Mouse (Mus musculus): ENCODE measurements around the gene Brca1. TPM values are rescaled to one million over a fixed set of nuclear protein-coding genes. Genes with fewer than 3 reads are reported as not detected.
A peak's percentile ranks its signal among the peaks of the same experiment; 100 is the strongest.
"Not testable (repeated sequence)": the region's sequence is repeated elsewhere in the genome, so short reads cannot be mapped to it uniquely, and the experiment has no call there.

The Brca1 gene
- polyA plus RNA-seq, 1 experiment from 2014 or later = 14.9 TPM

DNA sequence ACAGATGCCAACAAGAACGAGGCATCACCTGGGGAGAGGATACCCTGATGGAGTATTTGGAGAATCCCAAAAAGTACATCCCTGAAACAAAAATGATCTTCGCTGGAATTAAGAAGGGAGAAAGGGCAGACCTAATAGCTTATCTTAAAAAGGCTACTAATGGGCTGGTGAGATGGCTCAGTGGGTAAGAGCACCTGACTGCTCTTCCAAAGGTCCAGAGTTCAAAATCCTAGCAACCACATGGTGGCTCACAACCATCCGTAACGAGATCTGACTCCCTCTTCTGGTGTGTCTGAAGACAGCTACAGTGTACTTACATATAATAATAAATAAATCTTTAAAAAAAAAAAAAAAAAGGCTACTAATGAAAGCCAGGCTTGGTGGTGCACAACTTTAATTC is 75.4 kb downstream of the Brca1 start:
- not testable (repeated sequence) for H3K9me3 ChIP-seq; H3K4me3 ChIP-seq; H3K36me3 ChIP-seq; H3K27me3 ChIP-seq (ENCODE audit: insufficient read depth, poor library complexity, severe bottlenecking); H3K27ac ChIP-seq; DNase-seq (ENCODE audit: low spot score)
- WGBS = 90% methylated on average over 4 of the region's 4 CpGs
- peaks cover 55% of the 10 kb centered on the region for H3K4me1 ChIP-seq

DNA sequence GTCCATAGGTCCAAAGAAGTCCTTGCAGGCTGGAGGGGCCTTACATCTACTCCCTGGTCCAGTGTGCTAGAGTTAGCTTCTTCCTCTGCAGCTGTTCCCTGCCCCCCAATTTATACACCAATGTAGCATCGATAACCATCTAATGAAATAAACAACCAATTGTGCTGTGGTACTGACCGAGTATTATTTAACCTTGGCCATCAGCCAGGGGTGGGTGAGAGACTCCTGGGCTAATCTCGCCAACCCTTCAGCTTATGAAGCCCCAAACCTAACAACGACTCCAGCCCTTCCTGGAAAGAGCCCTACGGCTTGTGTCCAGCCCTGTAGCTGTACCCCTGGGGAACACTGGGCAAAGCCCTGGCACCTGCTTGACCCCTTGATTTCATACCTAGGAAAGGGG is 77.5 kb downstream of the Brca1 start:
- Histone ChIP-seq H3K4me1 (peaks cover 51% of the 10 kb centered on the region), H3K36me3 (peaks cover 8% of the 10 kb centered on the region), H3K4me3 (no peak overlapping the region), H3K27ac (no peak overlapping the region), H3K9me3 (no peaks in the 10 kb centered on the region), H3K27me3 (ENCODE audit: insufficient read depth, poor library complexity, severe bottlenecking) (0 out of 2 replicates have a peak, but pooled peaks cover 4% of the 10 kb centered on the region)
- DNase-seq (ENCODE audit: low spot score) = no peak
- 64% methylated on average over 5 of the region's 5 CpGs for WGBS

DNA sequence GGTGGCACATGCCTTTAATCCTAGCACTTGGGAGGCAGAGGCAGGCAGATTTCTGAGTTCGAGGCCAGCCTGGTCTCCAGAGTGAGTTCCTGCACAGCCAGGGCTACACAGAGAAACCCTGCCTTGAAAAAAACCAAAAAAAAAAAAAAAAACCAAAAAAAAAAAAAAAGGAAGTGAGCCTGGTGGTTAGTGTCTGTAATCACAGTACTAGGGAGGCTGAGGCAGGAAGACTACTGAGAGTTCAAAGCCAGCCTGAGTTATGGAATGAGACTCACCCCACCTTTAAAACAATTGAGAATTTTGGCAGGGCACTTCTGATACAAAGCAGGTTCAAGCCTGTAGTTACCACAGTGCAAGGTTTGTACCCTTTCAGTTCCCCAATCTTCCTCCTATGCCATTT is 78.1 kb downstream of the Brca1 start:
- not testable (repeated sequence) for H3K36me3 ChIP-seq; H3K27ac ChIP-seq; DNase-seq (ENCODE audit: low spot score); H3K27me3 ChIP-seq (ENCODE audit: insufficient read depth, poor library complexity, severe bottlenecking); H3K9me3 ChIP-seq; H3K4me3 ChIP-seq
- peaks cover 50% of the 10 kb centered on the region for H3K4me1 ChIP-seq
- WGBS = 68% methylated on average over 1 of the region's 1 CpGs

DNA sequence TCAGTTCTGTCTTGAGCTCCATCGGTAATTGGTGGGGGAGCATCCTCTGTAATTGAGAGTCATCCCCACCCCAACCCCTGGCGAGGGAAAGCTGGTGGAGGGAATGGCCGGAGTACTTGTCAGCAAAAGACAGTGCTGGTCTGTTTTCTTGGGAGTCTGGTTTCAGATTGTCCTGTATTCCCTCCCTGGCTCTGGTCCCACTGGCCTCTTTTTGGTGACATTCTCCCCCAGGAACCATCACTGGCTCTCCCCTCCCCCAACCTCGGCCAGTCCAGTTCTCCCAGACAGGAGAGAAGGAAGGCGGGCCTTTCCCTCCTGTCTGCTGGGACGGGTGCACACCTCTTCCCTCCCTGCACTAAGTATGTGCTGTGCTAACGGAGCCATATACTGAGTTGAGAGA is 79.4 kb downstream of the Brca1 start:
- Histone ChIP-seq H3K36me3 (peaks cover 8% of the 10 kb centered on the region), H3K4me1 (peaks cover 55% of the 10 kb centered on the region), H3K27me3 (ENCODE audit: insufficient read depth, poor library complexity, severe bottlenecking) (0 out of 2 replicates have a peak, but pooled peaks cover 4% of the 10 kb centered on the region), H3K9me3 (no peaks in the 10 kb centered on the region), H3K27ac (no peak overlapping the region), H3K4me3 (no peak overlapping the region)
- 37% methylated on average over 7 of the region's 7 CpGs for WGBS
- DNase-seq (ENCODE audit: low spot score) = no peak

DNA sequence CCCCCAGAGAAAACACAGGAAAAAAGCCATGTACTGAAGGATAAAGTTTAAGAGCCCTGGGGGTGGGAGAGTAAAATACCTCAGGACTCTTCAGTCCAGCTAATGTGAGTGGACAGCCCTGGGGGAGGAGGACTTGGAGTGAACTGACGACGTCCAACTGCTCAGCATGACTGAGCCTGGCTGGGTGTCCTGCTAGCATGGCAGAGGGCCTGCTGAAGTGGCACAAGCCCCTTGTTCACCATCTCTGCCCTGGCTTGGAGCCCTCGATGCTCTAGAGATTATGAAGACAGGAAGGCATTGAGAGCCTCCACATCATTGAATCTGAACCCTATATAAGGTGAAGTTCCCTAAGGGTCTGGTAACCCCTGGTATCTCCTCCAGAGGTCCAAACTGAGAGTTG is 79.8 kb downstream of the Brca1 start:
- H3K27ac ChIP-seq = no peak overlapping the region
- no peak overlapping the region for H3K4me3 ChIP-seq
- WGBS = 47% methylated on average over 3 of the region's 3 CpGs
- no peaks in the 10 kb centered on the region for H3K9me3 ChIP-seq
- DNase-seq (ENCODE audit: low spot score) = no peak
- H3K4me1 ChIP-seq = peaks cover 54% of the 10 kb centered on the region
- peaks cover 8% of the 10 kb centered on the region for H3K36me3 ChIP-seq
- 0 out of 2 replicates have a peak, but pooled peaks cover 4% of the 10 kb centered on the region for H3K27me3 ChIP-seq (ENCODE audit: insufficient read depth, poor library complexity, severe bottlenecking)

DNA sequence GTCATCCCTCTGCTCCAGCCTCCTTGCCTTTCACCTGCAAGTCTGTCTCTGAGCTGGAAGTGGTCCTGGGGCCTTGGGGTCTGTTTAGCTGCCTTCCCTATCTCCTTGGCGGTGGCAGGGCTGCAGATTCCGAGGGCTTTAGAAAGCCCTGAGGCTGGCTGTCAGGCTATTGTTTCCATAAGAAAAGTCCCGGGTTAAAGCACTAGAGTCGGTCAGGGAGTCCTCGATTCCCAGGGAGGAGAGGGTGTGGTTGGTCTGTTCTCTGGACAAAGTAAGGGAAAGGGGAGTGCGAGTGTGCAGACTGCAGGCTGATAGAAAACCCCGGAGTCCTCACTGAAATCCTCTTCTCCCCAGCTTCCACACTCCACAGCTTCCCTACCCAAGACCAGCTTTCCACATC is 81.5 kb downstream of the Brca1 start:
- 24% methylated on average over 7 of the region's 7 CpGs for WGBS
- peak overlapping the region; percentile 36; the same call in 1 of the 2 replicates for H3K27ac ChIP-seq
- H3K9me3 ChIP-seq = no peaks in the 10 kb centered on the region
- peak overlapping the region; percentile 22; the same call in 1 of the 2 replicates for H3K4me3 ChIP-seq
- no peak for DNase-seq (ENCODE audit: low spot score)
- peaks cover 62% of the 10 kb centered on the region for H3K4me1 ChIP-seq
- 0 out of 2 replicates have a peak, but pooled peaks cover 4% of the 10 kb centered on the region for H3K27me3 ChIP-seq (ENCODE audit: insufficient read depth, poor library complexity, severe bottlenecking)
- H3K36me3 ChIP-seq = peaks cover 8% of the 10 kb centered on the region

DNA sequence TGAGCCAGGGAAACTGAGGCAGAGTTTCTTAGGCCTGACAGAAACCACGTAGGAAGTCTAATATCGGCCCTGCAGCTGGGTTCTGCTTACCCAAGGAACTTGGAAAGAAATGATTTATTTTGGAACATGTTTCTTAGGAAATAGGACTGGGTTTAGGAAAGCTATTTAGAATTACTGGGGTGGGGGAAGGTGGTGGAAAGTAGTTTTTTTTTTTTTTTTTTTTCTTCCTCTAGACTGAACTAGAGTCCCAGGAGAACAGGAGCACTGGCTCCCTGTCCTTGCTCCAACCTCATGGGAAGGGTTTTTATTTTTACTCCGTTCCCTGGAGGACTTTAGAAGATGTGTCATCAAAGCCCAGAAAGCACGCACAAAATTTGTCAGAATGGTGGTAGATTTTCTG is 82.6 kb downstream of the Brca1 start:
- peaks cover 8% of the 10 kb centered on the region for H3K36me3 ChIP-seq
- 59% methylated on average over 4 of the region's 4 CpGs for WGBS
- DNase-seq (ENCODE audit: low spot score) = no peak
- H3K27ac ChIP-seq = peak overlapping the region; percentile 95; the same call in 1 of the 2 replicates
- 0 out of 2 replicates have a peak, but pooled peaks cover 4% of the 10 kb centered on the region for H3K27me3 ChIP-seq (ENCODE audit: insufficient read depth, poor library complexity, severe bottlenecking)
- peak overlapping the region; percentile 95 for H3K4me3 ChIP-seq
- H3K4me1 ChIP-seq = peaks cover 73% of the 10 kb centered on the region
- no peaks in the 10 kb centered on the region for H3K9me3 ChIP-seq

DNA sequence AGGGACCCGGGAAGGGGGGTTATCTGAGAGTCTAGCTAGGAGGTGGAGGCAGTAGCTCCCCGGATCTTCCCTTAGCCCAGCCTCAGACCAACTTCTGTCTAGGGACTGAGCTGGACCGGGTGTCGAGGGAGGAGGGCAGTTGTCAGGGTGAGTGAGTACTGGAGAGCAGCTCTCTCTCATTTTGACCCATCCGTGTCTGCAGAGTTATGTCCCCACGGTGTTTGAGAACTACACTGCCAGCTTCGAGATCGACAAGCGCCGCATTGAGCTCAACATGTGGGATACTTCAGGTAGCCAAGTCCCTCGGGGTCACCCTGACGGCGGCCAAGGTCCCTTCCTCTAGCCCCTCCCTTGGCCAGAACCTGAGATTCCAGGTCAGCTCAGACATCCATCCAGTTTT is 83.0 kb downstream of the Brca1 start:
- H3K36me3 ChIP-seq = peaks cover 8% of the 10 kb centered on the region
- 0 out of 2 replicates have a peak, but pooled peaks cover 4% of the 10 kb centered on the region for H3K27me3 ChIP-seq (ENCODE audit: insufficient read depth, poor library complexity, severe bottlenecking)
- DNase-seq (ENCODE audit: low spot score) = no peak
- 5% methylated on average over 13 of the region's 13 CpGs for whole genome bisulfite sequencing
- no peaks in the 10 kb centered on the region for H3K9me3 ChIP-seq
- H3K4me3 ChIP-seq = peak overlapping the region; percentile 95
- H3K4me1 ChIP-seq = peaks cover 77% of the 10 kb centered on the region
- H3K27ac ChIP-seq = peak overlapping the region; percentile 95

DNA sequence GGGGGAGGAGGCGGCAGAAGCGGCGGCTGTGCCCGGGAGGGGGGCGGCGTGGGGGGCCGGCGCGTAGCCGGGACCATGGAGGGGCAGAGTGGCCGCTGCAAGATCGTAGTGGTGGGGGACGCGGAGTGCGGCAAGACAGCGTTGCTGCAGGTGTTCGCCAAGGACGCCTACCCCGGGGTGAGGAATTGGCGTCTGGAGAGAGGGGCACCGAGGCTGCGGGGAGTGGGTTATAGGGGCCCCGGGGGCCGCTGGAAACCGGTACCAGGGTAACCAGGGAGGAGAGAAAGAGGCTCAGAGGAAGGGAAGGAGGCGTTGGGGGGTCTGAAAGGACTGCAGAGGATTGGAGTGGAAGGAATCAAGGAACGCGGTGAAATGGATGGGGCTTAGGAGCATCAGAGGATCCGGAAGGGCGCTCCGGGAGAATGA is 83.5 kb downstream of the Brca1 start:
- Histone ChIP-seq H3K36me3 (peaks cover 8% of the 10 kb centered on the region), H3K9me3 (no peaks in the 10 kb centered on the region), H3K27me3 (ENCODE audit: insufficient read depth, poor library complexity, severe bottlenecking) (0 out of 2 replicates have a peak, but pooled peaks cover 4% of the 10 kb centered on the region), H3K4me1 (peaks cover 81% of the 10 kb centered on the region), H3K27ac (peak overlapping the region; percentile 95), H3K4me3 (peak overlapping the region; percentile 95)
- WGBS = under 1% methylated on average over 30 of the region's 31 CpGs
- no peak for DNase-seq (ENCODE audit: low spot score)

DNA sequence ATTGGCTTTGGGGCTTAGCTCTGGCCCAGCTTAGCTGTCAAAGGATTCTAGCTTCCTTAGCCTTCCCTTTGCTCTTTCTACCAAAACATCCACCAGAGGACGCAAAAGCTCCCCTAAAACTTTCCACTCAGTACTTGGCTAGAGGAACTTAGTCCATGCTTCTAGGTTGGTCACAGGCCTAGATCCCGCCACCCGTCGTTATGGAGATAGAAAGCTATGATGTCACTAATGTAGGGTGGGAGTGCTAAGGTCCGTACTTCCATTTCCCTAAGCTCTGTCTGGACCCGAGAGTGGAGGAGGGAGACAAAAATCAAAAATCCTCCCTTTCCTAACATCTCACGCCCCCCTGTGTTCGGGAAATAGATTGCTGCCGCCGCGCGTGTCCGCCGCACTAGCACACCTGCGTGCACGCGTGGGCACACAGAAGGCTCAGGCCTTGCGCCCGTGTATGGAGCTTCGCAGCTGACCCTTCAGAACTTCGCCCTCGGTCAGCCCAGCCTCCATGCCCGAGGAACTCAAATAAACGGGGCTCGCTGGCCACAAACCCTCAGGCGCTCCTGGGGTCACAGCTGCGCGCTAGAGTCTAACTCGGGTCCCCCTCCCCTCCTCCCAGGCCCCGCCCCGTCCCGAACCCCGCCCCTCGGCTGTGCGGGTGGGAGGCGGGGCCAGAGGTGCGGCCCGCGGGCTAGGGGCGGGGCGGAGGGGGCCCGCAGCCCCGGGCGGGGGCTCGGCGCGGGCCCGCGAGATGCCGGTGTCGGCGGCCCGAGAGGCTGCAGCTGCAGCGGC is 84.1 kb downstream of the Brca1 start:
- peak; percentile 87 for DNase-seq (ENCODE audit: low spot score)
- Histone ChIP-seq H3K27ac (peak overlapping the region; percentile 95), H3K4me1 (peaks cover 83% of the 10 kb centered on the region), H3K27me3 (ENCODE audit: insufficient read depth, poor library complexity, severe bottlenecking) (0 out of 2 replicates have a peak, but pooled peaks cover 4% of the 10 kb centered on the region), H3K9me3 (no peaks in the 10 kb centered on the region), H3K4me3 (peak overlapping the region; percentile 95), H3K36me3 (peaks cover 8% of the 10 kb centered on the region)
- under 1% methylated on average over 54 of the region's 54 CpGs for WGBS

DNA sequence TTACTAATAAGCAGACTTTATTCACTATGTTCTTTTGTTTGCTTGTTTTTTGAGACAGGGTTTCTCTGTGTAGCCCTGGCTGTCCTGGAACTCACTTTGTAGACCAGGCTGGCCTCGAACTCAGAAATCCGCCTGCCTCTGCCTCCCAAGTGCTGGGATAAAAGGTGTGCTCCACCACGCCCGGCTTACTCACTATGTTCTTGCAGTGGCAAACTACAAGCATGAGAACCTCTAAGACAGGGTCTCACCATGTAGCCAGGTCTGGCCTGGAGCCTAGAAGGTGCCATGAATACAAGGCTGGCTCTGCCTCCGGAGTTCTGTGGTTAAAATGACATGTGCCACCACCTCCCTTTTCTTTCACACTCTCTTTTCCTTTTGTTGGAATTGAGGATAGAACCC is 85.2 kb downstream of the Brca1 start:
- H3K27ac ChIP-seq; H3K9me3 ChIP-seq; DNase-seq (ENCODE audit: low spot score); H3K27me3 ChIP-seq (ENCODE audit: insufficient read depth, poor library complexity, severe bottlenecking): not testable (repeated sequence)
- Histone ChIP-seq H3K4me1 (peaks cover 80% of the 10 kb centered on the region), H3K4me3 (peak overlapping the region; percentile 95), H3K36me3 (peaks cover 18% of the 10 kb centered on the region)
- WGBS = 58% methylated on average over 5 of the region's 5 CpGs

DNA sequence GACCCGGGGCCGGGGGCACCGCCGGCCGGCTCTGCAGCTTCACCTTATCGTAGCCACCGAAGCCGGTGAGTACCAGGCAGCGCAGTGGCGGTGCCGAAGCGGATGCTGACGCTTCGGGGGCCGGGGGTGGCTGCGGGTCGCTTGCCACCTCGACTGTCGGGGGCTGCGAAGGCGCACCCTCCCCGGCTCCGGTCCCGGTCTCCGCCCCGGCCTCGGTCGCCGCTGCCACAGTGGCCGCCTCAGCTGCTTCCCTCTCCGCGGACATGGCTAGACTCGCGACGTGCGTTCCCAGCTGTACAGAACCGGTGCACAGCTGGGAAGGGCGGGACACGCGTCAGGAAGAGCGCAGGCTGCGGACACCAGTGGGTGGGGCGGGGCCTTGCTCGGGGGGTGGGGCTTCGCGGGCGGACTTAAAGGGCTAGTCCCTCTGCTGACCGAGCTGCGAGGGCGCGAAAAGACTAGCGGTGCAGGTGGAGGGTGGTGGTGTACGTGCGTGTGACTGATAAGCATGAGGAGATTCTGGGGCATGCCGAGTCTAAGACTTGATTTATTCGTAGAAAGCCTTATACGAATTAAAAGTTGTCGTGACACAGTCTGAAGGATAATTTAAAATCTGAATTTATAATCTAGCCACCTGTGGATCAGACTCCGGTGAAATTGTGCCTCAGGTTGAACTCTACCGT is 85.7 kb downstream of the Brca1 start, which contains the start of gene Vat1:
Gene Vat1, minus strand, starts transcription at position 362 of the 683 bp plus-strand sequence.
- Histone ChIP-seq H3K27ac (peak within 1 kb of the TSS; percentile 91), H3K9me3 (no peaks in the 10 kb centered on the region), H3K27me3 (ENCODE audit: insufficient read depth, poor library complexity, severe bottlenecking) (0 out of 2 replicates have a peak, but pooled peaks cover 4% of the 10 kb centered on the region), H3K36me3 (peaks cover 19% of the 10 kb centered on the region), H3K4me3 (peak within 1 kb of the TSS; percentile 95), H3K4me1 (peaks cover 74% of the 10 kb centered on the region)
- WGBS = 1% methylated on average over 60 of the region's 60 CpGs
- peak; percentile 92 for DNase-seq (ENCODE audit: low spot score)

Data from heart, embryonic 10.5 days (tissue).